Mouse (Mus musculus): ENCODE results near the gene Arl6ip4. TPM values are rescaled to one million over a fixed set of nuclear protein-coding genes. Genes with fewer than 3 reads are reported as not detected.

The Arl6ip4 gene
- 50.7 TPM for polyA plus RNA-seq (2017; shearing (Covaris generic))

GRCm38 (mm10) chr5:124115990-124116845, at the start of gene Arl6ip4:
Gene Arl6ip4 (plus strand): TSS chr5:124116089.

GRCm38 (mm10) chr5:124095596-124096232, 20.2 kb upstream of the Arl6ip4 start, which contains the start of gene Abcb9:
Gene Abcb9 (minus strand): TSS chr5:124095798.

GRCm38 (mm10) chr5:124111742-124112497, 4.0 kb upstream of the Arl6ip4 start, which contains the start of gene Ogfod2:
Gene Ogfod2 (plus strand): TSS chr5:124112297.

Other genes starting within 250 kb of the Arl6ip4 start
- not detected for gene Hcar1, start 236.1 kb upstream of the Arl6ip4 start, polyA plus RNA-seq (2017; shearing (Covaris generic))
- 46.2 TPM for gene Denr, start 208.9 kb upstream of the Arl6ip4 start, polyA plus RNA-seq (2017; shearing (Covaris generic))
- 5.9 TPM for gene Gm43518, start 188.7 kb upstream of the Arl6ip4 start, polyA plus RNA-seq (2017; shearing (Covaris generic))
- gene Ccdc62, start 185.4 kb upstream of the Arl6ip4 start, polyA plus RNA-seq (2017; shearing (Covaris generic)), result 2.9 TPM
- 25.9 TPM for gene Hip1r, start 142.5 kb upstream of the Arl6ip4 start, polyA plus RNA-seq (2017; shearing (Covaris generic))
- 5,913 TPM for gene Vps37b, start 83.8 kb upstream of the Arl6ip4 start, polyA plus RNA-seq (2017; shearing (Covaris generic))
- 118 TPM for gene Abcb9, start 20.3 kb upstream of the Arl6ip4 start, polyA plus RNA-seq (2017; shearing (Covaris generic))
- gene Ogfod2, start 3.8 kb upstream of the Arl6ip4 start, polyA plus RNA-seq (2017; shearing (Covaris generic)), result 53.4 TPM
- 17.8 TPM for gene Pitpnm2, start 133.7 kb downstream of the Arl6ip4 start, polyA plus RNA-seq (2017; shearing (Covaris generic))
- gene Mphosph9, start 211.9 kb downstream of the Arl6ip4 start, polyA plus RNA-seq (2017; shearing (Covaris generic)), result 31.2 TPM
- gene 2810006K23Rik, start 212.0 kb downstream of the Arl6ip4 start, polyA plus RNA-seq (2017; shearing (Covaris generic)), result 2.8 TPM
- 100 TPM for gene Cdk2ap1, start 247.0 kb downstream of the Arl6ip4 start, polyA plus RNA-seq (2017; shearing (Covaris generic))